Mouse (Mus musculus) G1E (cell line): ENCODE measurements around the gene Ninj1. TPM values are rescaled to one million over a fixed set of nuclear protein-coding genes. Genes with fewer than 3 reads are reported as not detected.

Experiments
- ATAC-seq: 2 replicates; pipeline ENCODE4 v1.8.0; 2016; ENCODE audit warnings: mild to moderate bottlenecking; ENCODE audit not compliant: insufficient number of reproducible peaks, poor library complexity, low FRiP score, severe bottlenecking; ENCODE audit errors: extremely low read depth
- DNase-seq: peaks from one replicate; pipeline ENCODE4 v3.0.0; 2012; ENCODE audit warnings: low spot score
- H3K27me3 ChIP-seq: 2 replicates; pipeline ENCODE4 v1.6.1; 2012; ENCODE audit warnings: mild to moderate bottlenecking, low read length, inconsistent platforms; ENCODE audit not compliant: insufficient read depth
- H3K36me3 ChIP-seq: replicated peaks from 2 replicates; pipeline ENCODE3; 2012; ENCODE audit warnings: mild to moderate bottlenecking, inconsistent platforms
- H3K4me1 ChIP-seq: 2 replicates; pipeline ENCODE4 v1.6.1; 2012; ENCODE audit warnings: low read depth, low read length, inconsistent platforms, mixed read lengths; ENCODE audit not compliant: insufficient read depth
- H3K4me3 ChIP-seq: 2 replicates; pipeline ENCODE4 v1.5.1; 2012; ENCODE audit warnings: low read depth, mild to moderate bottlenecking, inconsistent platforms, low read length, moderate library complexity, mixed read lengths
- H3K9me3 ChIP-seq: replicated peaks from 2 replicates; pipeline ENCODE4 v1.6.1; 2012; ENCODE audit warnings: inconsistent platforms
- CTCF ChIP-seq: IDR thresholded peaks from 2 replicates; pipeline ENCODE4 v1.5.1; 2012; ENCODE audit warnings: low read depth, low read length, inconsistent platforms, mixed read lengths
- GATA1 ChIP-seq: IDR thresholded peaks from 2 replicates; pipeline ENCODE4 v1.6.1; 2012; ENCODE audit warnings: borderline replicate concordance, low read length, inconsistent platforms, mixed read lengths
- GATA2 ChIP-seq: IDR thresholded peaks from 2 replicates; pipeline ENCODE4 v1.6.1; 2012; ENCODE audit warnings: low read depth, low read length, inconsistent platforms, borderline replicate concordance
- POLR2AphosphoS5 ChIP-seq: IDR thresholded peaks from 2 replicates; pipeline ENCODE4 v1.6.1; 2012; ENCODE audit warnings: low read depth, low read length, inconsistent platforms; ENCODE audit not compliant: insufficient replicate concordance
- TAL1 ChIP-seq: conservative IDR thresholded peaks from 2 replicates; pipeline ENCODE4 v1.6.1; 2012; ENCODE audit warnings: low read depth, low read length, inconsistent platforms, mixed read lengths
- polyA plus RNA-seq: library from polyadenylated mRNA; stranded (reverse); fragments of >175 nt; gene quantifications from 2 replicates; pipeline ENCODE4 v1.2.3, GENCODE M21; 2012
- total RNA-seq, 2 experiments: library from RNA; stranded (forward) in 1 of 2; stranded (reverse) in 1 of 2; fragments of 200-1000 nt in 1 of 2; fragments of >200 nt in 1 of 2; fragmentation: Nextera tagmentation in 1 of 2; gene quantifications; 2 replicates each; pipeline ENCODE4 v1.2.3; 2014 to 2017

Ninj1 gene
- total and polyA plus RNA-seq, 3 experiments: 10.1 to 61.7 (median 13.2) TPM

GRCm38 (mm10) chr13:49193650-49194049, 6.4 kb downstream of the Ninj1 start:
- ATAC-seq (no peak), DNase-seq (no peak)
- peaks cover 34% of the 10 kb centered on the region for H3K4me1 ChIP-seq

GRCm38 (mm10) chr13:49194811-49195210, 7.5 kb downstream of the Ninj1 start:
- ATAC-seq: no peak
- H3K4me3 ChIP-seq: no peak overlapping the region
- peaks cover 22% of the 10 kb centered on the region for H3K4me1 ChIP-seq
- no peaks in the 10 kb centered on the region for H3K9me3 ChIP-seq
- H3K27me3 ChIP-seq: peaks cover 10% of the 10 kb centered on the region; the same call in 1 of the 2 replicates
- no peak for TF ChIP-seq GATA1
- no peak for TF ChIP-seq TAL1
- TF ChIP-seq CTCF: no peak
- TF ChIP-seq GATA2: no peak
- no peak for TF ChIP-seq POLR2AphosphoS5
- H3K36me3 ChIP-seq: peaks cover 57% of the 10 kb centered on the region
- no peak for DNase-seq

More at GRCm38 (mm10) chr13:49193650-49194049, 6.4 kb downstream of the Ninj1 start:
- Histone ChIP-seq H3K36me3 (peaks cover 64% of the 10 kb centered on the region), H3K9me3 (no peaks in the 10 kb centered on the region), H3K27me3 (peaks cover 3% of the 10 kb centered on the region; the same call in 1 of the 2 replicates), H3K4me3 (no peak overlapping the region)
- TF ChIP-seq GATA2 (no peak), GATA1 (no peak), CTCF (no peak), POLR2AphosphoS5 (no peak), TAL1 (no peak)

GRCm38 (mm10) chr13:49195651-49196050, 8.4 kb downstream of the Ninj1 start:
- H3K27me3 ChIP-seq: peaks cover 14% of the 10 kb centered on the region
- peaks cover 49% of the 10 kb centered on the region for H3K36me3 ChIP-seq
- H3K4me1 ChIP-seq: peaks cover 14% of the 10 kb centered on the region
- ATAC-seq (no peak), DNase-seq (no peak)
- TF ChIP-seq TAL1 (no peak), GATA2 (no peak), GATA1 (no peak)
- no peak overlapping the region for H3K4me3 ChIP-seq
- no peaks in the 10 kb centered on the region for H3K9me3 ChIP-seq

GRCm38 (mm10) chr13:49196211-49196610, 8.9 kb downstream of the Ninj1 start:
- no peak for DNase-seq

GRCm38 (mm10) chr13:49196766-49197165, 9.5 kb downstream of the Ninj1 start:
- ATAC-seq (no peak), DNase-seq (no peak)
- no peak for TF ChIP-seq GATA1
- no peak for TF ChIP-seq POLR2AphosphoS5
- no peak for TF ChIP-seq TAL1
- no peak for TF ChIP-seq GATA2
- TF ChIP-seq CTCF: no peak
- Histone ChIP-seq H3K4me3 (no peak overlapping the region), H3K36me3 (peaks cover 45% of the 10 kb centered on the region), H3K9me3 (no peaks in the 10 kb centered on the region), H3K27me3 (peaks cover 16% of the 10 kb centered on the region), H3K4me1 (peaks cover 3% of the 10 kb centered on the region)

More at GRCm38 (mm10) chr13:49196211-49196610, 8.9 kb downstream of the Ninj1 start:
- H3K4me3 ChIP-seq: no peak overlapping the region
- H3K4me1 ChIP-seq: peaks cover 8% of the 10 kb centered on the region
- H3K9me3 ChIP-seq: no peaks in the 10 kb centered on the region
- H3K27me3 ChIP-seq: peaks cover 16% of the 10 kb centered on the region
- ATAC-seq: no peak
- peaks cover 45% of the 10 kb centered on the region for H3K36me3 ChIP-seq
- no peak for TF ChIP-seq POLR2AphosphoS5
- TF ChIP-seq GATA1: no peak
- no peak for TF ChIP-seq GATA2

GRCm38 (mm10) chr13:49198734-49199133, 11.4 kb downstream of the Ninj1 start:
- Histone ChIP-seq H3K36me3 (peaks cover 33% of the 10 kb centered on the region), H3K27me3 (peaks cover 19% of the 10 kb centered on the region), H3K4me1 (no peaks in the 10 kb centered on the region), H3K4me3 (no peak overlapping the region), H3K9me3 (no peaks in the 10 kb centered on the region)
- DNase-seq (no peak), ATAC-seq (no peak)
- no peak for TF ChIP-seq POLR2AphosphoS5
- TF ChIP-seq GATA1: no peak

- Histone ChIP-seq H3K36me3 (peaks cover 21% of the 10 kb centered on the region), H3K4me1 (no peaks in the 10 kb centered on the region), H3K4me3 (no peak overlapping the region), H3K27me3 (peaks cover 25% of the 10 kb centered on the region), H3K9me3 (no peaks in the 10 kb centered on the region)
- TF ChIP-seq CTCF (no peak), GATA2 (no peak), GATA1 (no peak), POLR2AphosphoS5 (no peak), TAL1 (no peak)
- ATAC-seq (no peak), DNase-seq (no peak)
Measured at GRCm38 (mm10) chr13:49199891-49200290, 12.6 kb downstream of the Ninj1 start.
